Mouse (Mus musculus) MEL (cell line): ENCODE results near the gene Llgl2.

Source experiments
- CHD1 ChIP-seq: IDR thresholded peaks from 2 replicates; pipeline ENCODE4 v1.6.1; 2012; ENCODE audit warnings: low read depth, mild to moderate bottlenecking, inconsistent platforms, low read length, improper control_type of control experiment
- CTCF ChIP-seq, 3 experiments: IDR thresholded peaks in 2 of 3; conservative IDR thresholded peaks in 1 of 3; 2 replicates each; pipeline ENCODE4 v1.5.1; 2011 to 2012; ENCODE audit warnings: low read length in 3 of 3, low read depth in 2 of 3, mild to moderate bottlenecking in 2 of 3, improper control_type of control experiment in 1 of 3, inconsistent platforms in 1 of 3, mixed read lengths in 1 of 3, moderate library complexity in 1 of 3; ENCODE audit not compliant: control insufficient read depth in 1 of 3, insufficient read depth in 1 of 3, poor library complexity in 1 of 3, severe bottlenecking in 1 of 3
- EP300 ChIP-seq, 2 experiments: IDR thresholded peaks; 2 replicates each; pipeline ENCODE4 v1.6.1; 2011; ENCODE audit warnings: improper control_type of control experiment in 2 of 2, low read length in 2 of 2, low read depth in 1 of 2, mild to moderate bottlenecking in 1 of 2
- GABPA ChIP-seq: IDR thresholded peaks from 2 replicates; pipeline ENCODE4 v1.6.1; 2012; ENCODE audit warnings: low read depth, mild to moderate bottlenecking, inconsistent platforms, low read length, improper control_type of control experiment, moderate library complexity
- GATA1 ChIP-seq: IDR thresholded peaks from 2 replicates; pipeline ENCODE4 v1.6.1; 2011; ENCODE audit warnings: low read depth, low read length, improper control_type of control experiment
- JUND ChIP-seq: IDR thresholded peaks from 2 replicates; pipeline ENCODE4 v1.6.1; 2011; ENCODE audit warnings: low read depth, mild to moderate bottlenecking, improper control_type of control experiment, low read length
- MAFK ChIP-seq: IDR thresholded peaks from 2 replicates; pipeline ENCODE4 v1.6.1; 2011; ENCODE audit warnings: low read depth, mild to moderate bottlenecking, low read length, improper control_type of control experiment, borderline replicate concordance
- MAX ChIP-seq: IDR thresholded peaks from 2 replicates; pipeline ENCODE4 v1.6.1; 2011; ENCODE audit warnings: low read length, improper control_type of control experiment
- MAZ ChIP-seq: IDR thresholded peaks from 2 replicates; pipeline ENCODE4 v1.6.1; 2012; ENCODE audit warnings: low read depth, mild to moderate bottlenecking, inconsistent platforms, low read length, improper control_type of control experiment
- POLR2A ChIP-seq, 2 experiments: IDR thresholded peaks; 2 replicates each; pipeline ENCODE4 v1.6.1; 2011 to 2012; ENCODE audit warnings: low read length in 2 of 2, mild to moderate bottlenecking in 2 of 2, control low read depth in 1 of 2, improper control_type of control experiment in 1 of 2, low read depth in 1 of 2, moderate library complexity in 1 of 2; ENCODE audit not compliant: control insufficient read depth in 1 of 2, insufficient read depth in 1 of 2, poor library complexity in 1 of 2
- RAD21 ChIP-seq: IDR thresholded peaks from 2 replicates; pipeline ENCODE4 v1.6.1; 2011; ENCODE audit warnings: mild to moderate bottlenecking, low read depth, low read length, improper control_type of control experiment
- TBP ChIP-seq: IDR thresholded peaks from 2 replicates; pipeline ENCODE4 v1.8.0; 2011; ENCODE audit warnings: low read depth, low read length, improper control_type of control experiment
- USF1 ChIP-seq: IDR thresholded peaks from 2 replicates; pipeline ENCODE4 v1.6.1; 2014; ENCODE audit warnings: low read depth, mild to moderate bottlenecking, inconsistent platforms, low read length, improper control_type of control experiment, moderate library complexity
- ZNF384 ChIP-seq: IDR thresholded peaks from 2 replicates; pipeline ENCODE4 v1.6.1; 2012; ENCODE audit warnings: low read depth, mild to moderate bottlenecking, inconsistent platforms, low read length, improper control_type of control experiment

GRCm38 (mm10) chr11:115832523-115832922 is 8.7 kb downstream of the Llgl2 start:
- TF ChIP-seq CTCF (IDR thresholded peaks at IDR 0.05 in 2 of 3, conservative IDR thresholded peaks at IDR 0.05 in 1 of 3; ENCODE audit: control insufficient read depth in 1 of 3, insufficient read depth in 1 of 3, low read depth in 2 of 3, low read length in 3 of 3, poor library complexity in 1 of 3, severe bottlenecking in 1 of 3): no peak
- no peak for TF ChIP-seq POLR2A (IDR thresholded peaks at IDR 0.05; ENCODE audit: control insufficient read depth in 1 of 2, insufficient read depth in 1 of 2, low read depth in 1 of 2, low read length in 2 of 2, poor library complexity in 1 of 2)
- no peak for TF ChIP-seq MAX
- no peak for TF ChIP-seq MAZ
- no peak for TF ChIP-seq USF1
- no peak for TF ChIP-seq TBP
- no peak for TF ChIP-seq ZNF384
- no peak for TF ChIP-seq GATA1
- no peak for TF ChIP-seq GABPA
- no peak for TF ChIP-seq JUND
- TF ChIP-seq EP300 (IDR thresholded peaks at IDR 0.05; ENCODE audit: low read depth in 1 of 2, low read length in 2 of 2): no peak
- no peak for TF ChIP-seq MAFK
- TF ChIP-seq CHD1: no peak
- TF ChIP-seq RAD21: no peak
